Mouse (Mus musculus) E14TG2a.4 (cell line): Measurements from ENCODE around the gene Nrxn1.

Experiments
- CTCF ChIP-seq: conservative IDR thresholded peaks from 2 replicates; pipeline ENCODE4 v1.5.1; 2014; ENCODE audit warnings: low read length
- POU5F1 ChIP-seq: IDR thresholded peaks from 2 replicates; pipeline ENCODE4 v1.6.1; 2014; ENCODE audit warnings: low read length, borderline replicate concordance

- TF ChIP-seq CTCF: no peak
- TF ChIP-seq POU5F1: no peak
Measured at GRCm38 (mm10) chr17:90905143-90905542, 187.7 kb downstream of the Nrxn1 start.
